Mouse (Mus musculus): ENCODE data around the gene Nrl. TPM values are rescaled to one million over a fixed set of nuclear protein-coding genes. Genes with fewer than 3 reads are reported as not detected.

The Nrl gene
- polyA plus RNA-seq, 1 experiment = not detected

- no peak for DNase-seq (ENCODE audit: low spot score)
These were observed 37.9 kb downstream of the Nrl start for GRCm38 (mm10) chr14:55486836-55487235.

- DNase-seq (ENCODE audit: low spot score) = no peak
These were observed 40.2 kb downstream of the Nrl start for GRCm38 (mm10) chr14:55484430-55485085.

GRCm38 (mm10) chr14:55479629-55480028 lies 45.2 kb downstream of the Nrl start:
- DNase-seq (ENCODE audit: low spot score) = no peak

- DNase-seq (ENCODE audit: low spot score) = peak; percentile 69
These were observed 45.9 kb downstream of the Nrl start, which contains the start of gene Dhrs4 for GRCm38 (mm10) chr14:55478651-55479599. Gene Dhrs4 (plus strand): TSS chr14:55478758.

- DNase-seq (ENCODE audit: low spot score) = no peak
These were observed 47.0 kb downstream of the Nrl start for GRCm38 (mm10) chr14:55477829-55478228.

GRCm38 (mm10) chr14:55477421-55477820 lies 47.4 kb downstream of the Nrl start:
- DNase-seq (ENCODE audit: low spot score) = no peak

- no peak for DNase-seq (ENCODE audit: low spot score)
These were observed 49.1 kb downstream of the Nrl start for GRCm38 (mm10) chr14:55475654-55476053.

- DNase-seq (ENCODE audit: low spot score) = no peak
These were observed 54.0 kb downstream of the Nrl start for GRCm38 (mm10) chr14:55470806-55471205.

GRCm38 (mm10) chr14:55469821-55470220 lies 55.0 kb downstream of the Nrl start:
- DNase-seq (ENCODE audit: low spot score) = no peak

GRCm38 (mm10) chr14:55469041-55469440 lies 55.7 kb downstream of the Nrl start:
- no peak for DNase-seq (ENCODE audit: low spot score)

Other genes starting within 250 kb of the Nrl start
- gene Dhrs4, start 46.2 kb downstream of the Nrl start, polyA plus RNA-seq (2012; rRNA removed) = 38.9 and 44.7 TPM in 2 replicates
- 2.5 and 2.6 TPM in 2 replicates for gene Carmil3, start 34.3 kb downstream of the Nrl start, polyA plus RNA-seq (2012; rRNA removed)
- gene Cpne6, start 14.5 kb downstream of the Nrl start, polyA plus RNA-seq (2012; rRNA removed) = 2.5 and 3.0 TPM in 2 replicates
- 44.7 and 52.2 TPM in 2 replicates for gene Pck2, start 15.3 kb upstream of the Nrl start, polyA plus RNA-seq (2012; rRNA removed)
- 87.0 and 88.2 TPM in 2 replicates for gene Dcaf11, start 35.0 kb upstream of the Nrl start, polyA plus RNA-seq (2012; rRNA removed)
- 0.55 and 1.1 TPM in 2 replicates for gene A730061H03Rik, start 35.4 kb upstream of the Nrl start, polyA plus RNA-seq (2012; rRNA removed)
- 0.25 TPM in 1 of 2 replicates, not detected in the other for gene Fitm1, start 50.6 kb upstream of the Nrl start, polyA plus RNA-seq (2012; rRNA removed)
- gene Psme1, start 53.1 kb upstream of the Nrl start, polyA plus RNA-seq (2012; rRNA removed) = 136 and 167 TPM in 2 replicates
- 19.3 and 21.2 TPM in 2 replicates for gene Emc9, start 60.3 kb upstream of the Nrl start, polyA plus RNA-seq (2012; rRNA removed)
- 134 and 144 TPM in 2 replicates for gene Psme2, start 66.1 kb upstream of the Nrl start, polyA plus RNA-seq (2012; rRNA removed)
- gene Rnf31, start 66.7 kb upstream of the Nrl start, polyA plus RNA-seq (2012; rRNA removed) = 15.7 and 20.4 TPM in 2 replicates
- gene Irf9, start 78.6 kb upstream of the Nrl start, polyA plus RNA-seq (2012; rRNA removed) = 29.5 and 35.1 TPM in 2 replicates
- gene Rec8, start 93.1 kb upstream of the Nrl start, polyA plus RNA-seq (2012; rRNA removed) = 2.8 and 3.3 TPM in 2 replicates
- 79.9 and 83.8 TPM in 2 replicates for gene Ipo4, start 111.0 kb upstream of the Nrl start, polyA plus RNA-seq (2012; rRNA removed)
- 0.89 and 1.7 TPM in 2 replicates for gene Gm49378, start 112.9 kb upstream of the Nrl start, polyA plus RNA-seq (2012; rRNA removed)
- gene Tm9sf1, start 118.8 kb upstream of the Nrl start, polyA plus RNA-seq (2012; rRNA removed) = 46.6 and 47.0 TPM in 2 replicates
- gene Tssk4, start 125.2 kb upstream of the Nrl start, polyA plus RNA-seq (2012; rRNA removed) = 1.1 and 1.4 TPM in 2 replicates
- gene Mdp1, start 135.5 kb upstream of the Nrl start, polyA plus RNA-seq (2012; rRNA removed) = 37.0 and 42.4 TPM in 2 replicates
- 28.1 and 32.9 TPM in 2 replicates for gene Gmpr2, start 147.0 kb upstream of the Nrl start, polyA plus RNA-seq (2012; rRNA removed)
- 250 and 278 TPM in 2 replicates for gene Nedd8, start 147.1 kb upstream of the Nrl start, polyA plus RNA-seq (2012; rRNA removed)
- gene Tinf2, start 156.8 kb upstream of the Nrl start, polyA plus RNA-seq (2012; rRNA removed) = 19.2 and 22.9 TPM in 2 replicates
- gene Tgm1, start 188.9 kb upstream of the Nrl start, polyA plus RNA-seq (2012; rRNA removed) = 1.1 and 1.4 TPM in 2 replicates
- 25.9 and 34.6 TPM in 2 replicates for gene Rabggta, start 197.3 kb upstream of the Nrl start, polyA plus RNA-seq (2012; rRNA removed)
- gene Dhrs1, start 220.7 kb upstream of the Nrl start, polyA plus RNA-seq (2012; rRNA removed) = 75.5 and 83.1 TPM in 2 replicates
- 13.8 TPM in 2 replicates for gene Nop9, start 220.7 kb upstream of the Nrl start, polyA plus RNA-seq (2012; rRNA removed)
- 0.18 and 0.25 TPM in 2 replicates for gene Cideb, start 233.5 kb upstream of the Nrl start, polyA plus RNA-seq (2012; rRNA removed)
- gene Ltb4r2, start 236.4 kb upstream of the Nrl start, polyA plus RNA-seq (2012; rRNA removed) = 0.06 TPM in 2 replicates
- 1.6 and 1.7 TPM in 2 replicates for gene Ltb4r1, start 241.0 kb upstream of the Nrl start, polyA plus RNA-seq (2012; rRNA removed)